Mouse (Mus musculus) intestine, postnatal 0 days (tissue): ENCODE measurements around the gene AI854703. TPM values are rescaled to one million over a fixed set of nuclear protein-coding genes. Genes with fewer than 3 reads are reported as not detected.

Experiments
- ATAC-seq: fragments of 200-750 bp; cut with Nextera tagmentation; 2 replicates; pipeline ENCODE4 v1.8.0; 2017; ENCODE audit warnings: mild to moderate bottlenecking, moderate TSS enrichment, moderate library complexity
- H3K27ac ChIP-seq: fragments of 300-500 bp; sonication (generic); 2 replicates; pipeline ENCODE4 v1.5.1; 2014; ENCODE audit warnings: mild to moderate bottlenecking, low read depth, low read length, moderate library complexity
- H3K27me3 ChIP-seq: fragments of 300-500 bp; sonication (generic); replicated peaks from 2 replicates; pipeline ENCODE4 v1.6.1; 2014; ENCODE audit warnings: low read length, mixed read lengths; ENCODE audit not compliant: control insufficient read depth, insufficient read depth
- H3K36me3 ChIP-seq: fragments of 300-500 bp; sonication (generic); 2 replicates; pipeline ENCODE4 v1.6.1; 2014; ENCODE audit warnings: mild to moderate bottlenecking, moderate library complexity; ENCODE audit not compliant: control insufficient read depth, insufficient read depth
- H3K4me1 ChIP-seq: fragments of 300-500 bp; sonication (generic); replicated peaks from 2 replicates; pipeline ENCODE4 v1.6.1; 2014; ENCODE audit warnings: antibody characterized with exemption, low read length, mixed read lengths; ENCODE audit not compliant: control insufficient read depth, insufficient read depth
- H3K4me2 ChIP-seq: fragments of 300-500 bp; sonication (generic); replicated peaks from 2 replicates; pipeline ENCODE4 v1.6.1; 2014; ENCODE audit warnings: low read depth, mild to moderate bottlenecking, moderate library complexity
- H3K4me3 ChIP-seq: fragments of 300-500 bp; sonication (generic); 2 replicates; pipeline ENCODE4 v1.5.1; 2014; ENCODE audit warnings: low read depth, low read length
- H3K9ac ChIP-seq: fragments of 300-500 bp; sonication (generic); 2 replicates; pipeline ENCODE4 v1.6.1; 2014; ENCODE audit warnings: mild to moderate bottlenecking, low read depth, low read length
- H3K9me3 ChIP-seq: fragments of 300-500 bp; sonication (generic); 2 replicates; pipeline ENCODE4 v1.6.1; 2016; ENCODE audit warnings: mixed run types; ENCODE audit not compliant: control insufficient read depth
- CTCF ChIP-seq: sonication (generic); IDR thresholded peaks from 2 replicates; pipeline ENCODE4 v1.5.1; 2016; ENCODE audit warnings: low read depth, mild to moderate bottlenecking, control low read depth, antibody characterized with exemption, moderate library complexity
- WGBS: fragments of 180-500 bp; shearing (Covaris S2); extraction: QIAGEN DNeasy Blood & Tissue Kit; methylation state at CpG from one replicate; pipeline ENCODE4 v1.1.7; 2014; 5-methylcytosine and 5-hydroxymethylcytosine counted together
- polyA plus RNA-seq: library from polyadenylated mRNA; unstranded; fragments of >200 nt; fragmentation: Nextera tagmentation; extraction: Ambion mirVana; gene quantifications from 2 replicates; pipeline ENCODE4 v1.2.1, GENCODE M21; 2015

AI854703 gene
- polyA plus RNA-seq, 1 experiment from 2014 or later, result 0.63 TPM

DNA sequence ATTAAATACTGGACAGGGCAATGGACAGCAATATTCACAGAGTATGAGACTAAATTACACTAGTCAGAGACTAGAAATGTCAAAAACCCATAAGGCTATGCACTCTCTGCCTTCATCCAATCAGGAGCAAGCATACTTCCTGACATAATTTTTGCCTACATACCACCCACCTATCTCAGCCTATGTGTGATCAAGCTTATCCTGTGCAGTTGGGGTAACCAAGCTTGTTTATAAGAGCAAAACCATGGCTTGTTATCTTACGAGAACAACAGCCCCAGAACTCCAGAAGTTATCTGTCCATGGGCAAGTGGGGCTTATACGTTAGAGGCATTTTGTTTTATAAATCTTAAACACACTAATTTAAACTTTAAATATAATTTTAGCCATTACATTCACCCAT lies 8.5 kb downstream of the AI854703 start:
- no peak for TF ChIP-seq CTCF
- Histone ChIP-seq H3K9me3 (no peaks in the 10 kb centered on the region), H3K27ac (no peak overlapping the region), H3K4me3 (no peak overlapping the region), H3K4me2 (no peak overlapping the region), H3K4me1 (no peaks in the 10 kb centered on the region), H3K27me3 (no peaks in the 10 kb centered on the region), H3K36me3 (no peaks in the 10 kb centered on the region), H3K9ac (no peak overlapping the region)
- WGBS, result 89% methylated on average over 2 of the region's 2 CpGs
- no peak for ATAC-seq

- Histone ChIP-seq H3K27ac (no peak overlapping the region), H3K9me3 (no peaks in the 10 kb centered on the region), H3K4me1 (no peaks in the 10 kb centered on the region), H3K4me2 (no peak overlapping the region), H3K9ac (no peak overlapping the region), H3K27me3 (no peaks in the 10 kb centered on the region), H3K36me3 (no peaks in the 10 kb centered on the region), H3K4me3 (no peak overlapping the region)
- TF ChIP-seq CTCF, result no peak
- ATAC-seq, result no peak
- 79% methylated on average over 6 of the region's 6 CpGs for WGBS
These were observed 10.0 kb downstream of the AI854703 start for GRCm38 (mm10) chr6:48636515-48636914.

- H3K27me3 ChIP-seq, result no peaks in the 10 kb centered on the region
- no peaks in the 10 kb centered on the region for H3K36me3 ChIP-seq
- H3K9ac ChIP-seq, result no peak overlapping the region
- ATAC-seq, result no peak
- H3K9me3 ChIP-seq, result no peaks in the 10 kb centered on the region
- no peak overlapping the region for H3K4me3 ChIP-seq
- TF ChIP-seq CTCF, result no peak
- no peak overlapping the region for H3K4me2 ChIP-seq
- H3K4me1 ChIP-seq, result no peaks in the 10 kb centered on the region
- H3K27ac ChIP-seq, result no peak overlapping the region
- WGBS, result 64% methylated on average over 6 of the region's 6 CpGs
These were observed 11.4 kb downstream of the AI854703 start for GRCm38 (mm10) chr6:48637811-48638500.

- Histone ChIP-seq H3K4me1 (no peaks in the 10 kb centered on the region), H3K27me3 (no peaks in the 10 kb centered on the region), H3K36me3 (no peaks in the 10 kb centered on the region), H3K4me2 (no peak overlapping the region), H3K9ac (no peak overlapping the region), H3K4me3 (no peak overlapping the region), H3K27ac (no peak overlapping the region), H3K9me3 (no peaks in the 10 kb centered on the region)
- 54% methylated on average over 2 of the region's 2 CpGs for WGBS
- ATAC-seq, result no peak
- TF ChIP-seq CTCF, result no peak
These were observed 12.0 kb downstream of the AI854703 start for GRCm38 (mm10) chr6:48638553-48638952.

GRCm38 (mm10) chr6:48641391-48641790 lies 14.8 kb downstream of the AI854703 start:
- no peak overlapping the region for H3K4me2 ChIP-seq
- H3K27ac ChIP-seq, result no peak overlapping the region
- no peak for ATAC-seq
- H3K9me3 ChIP-seq, result no peaks in the 10 kb centered on the region
- no peak overlapping the region for H3K9ac ChIP-seq
- no peaks in the 10 kb centered on the region for H3K36me3 ChIP-seq
- no peak for TF ChIP-seq CTCF
- no peaks in the 10 kb centered on the region for H3K4me1 ChIP-seq
- no peak overlapping the region for H3K4me3 ChIP-seq
- H3K27me3 ChIP-seq, result no peaks in the 10 kb centered on the region
- 74% methylated on average over 6 of the region's 6 CpGs for WGBS

GRCm38 (mm10) chr6:48642764-48643292 lies 16.3 kb downstream of the AI854703 start:
- Histone ChIP-seq H3K9ac (no peak overlapping the region), H3K4me2 (no peak overlapping the region), H3K4me3 (no peak overlapping the region), H3K36me3 (no peaks in the 10 kb centered on the region), H3K4me1 (no peaks in the 10 kb centered on the region), H3K27me3 (no peaks in the 10 kb centered on the region), H3K27ac (no peak overlapping the region), H3K9me3 (no peaks in the 10 kb centered on the region)
- ATAC-seq, result no peak
- TF ChIP-seq CTCF, result peak; percentile 79
- 22% methylated on average over 4 of the region's 4 CpGs for WGBS
